Mouse (Mus musculus) midbrain, embryonic 15.5 days (tissue): ENCODE data around the gene Clspn. TPM values are rescaled to one million over a fixed set of nuclear protein-coding genes. Genes with fewer than 3 reads are reported as not detected.

Experiments used
- ATAC-seq: fragments of 200-750 bp; cut with Nextera tagmentation; replicated peaks from 2 replicates; pipeline ENCODE4 v1.8.0; 2017; ENCODE audit warnings: moderate TSS enrichment
- H3K27ac ChIP-seq: fragments of 300-500 bp; sonication (generic); 2 replicates; pipeline ENCODE4 v1.5.1; 2015; ENCODE audit warnings: mild to moderate bottlenecking, inconsistent platforms
- H3K27me3 ChIP-seq: fragments of 300-500 bp; sonication (generic); replicated peaks from 2 replicates; pipeline ENCODE4 v1.6.1; 2015; ENCODE audit warnings: inconsistent platforms
- H3K36me3 ChIP-seq: fragments of 300-500 bp; sonication (generic); replicated peaks from 2 replicates; pipeline ENCODE4 v1.6.1; 2015; ENCODE audit warnings: inconsistent platforms
- H3K4me1 ChIP-seq: fragments of 300-500 bp; sonication (generic); 2 replicates; pipeline ENCODE4 v1.6.1; 2015; ENCODE audit warnings: inconsistent platforms
- H3K4me2 ChIP-seq: fragments of 300-500 bp; sonication (generic); 2 replicates; pipeline ENCODE4 v1.6.1; 2015; ENCODE audit warnings: inconsistent platforms, mild to moderate bottlenecking, moderate library complexity
- H3K4me3 ChIP-seq: fragments of 300-500 bp; sonication (generic); 2 replicates; pipeline ENCODE4 v1.5.1; 2015; ENCODE audit warnings: mild to moderate bottlenecking, inconsistent platforms
- H3K9ac ChIP-seq: fragments of 300-500 bp; sonication (generic); 2 replicates; pipeline ENCODE4 v1.6.1; 2015; ENCODE audit warnings: mild to moderate bottlenecking, inconsistent platforms
- H3K9me3 ChIP-seq: fragments of 300-500 bp; sonication (generic); 2 replicates; pipeline ENCODE4 v1.6.1; 2016; ENCODE audit warnings: inconsistent platforms
- WGBS: fragments of 180-500 bp; shearing (Covaris S2); methylation state at CpG from one replicate; pipeline ENCODE4 v1.1.7; 2015; ENCODE audit warnings: mixed read lengths; 5-methylcytosine and 5-hydroxymethylcytosine counted together
- polyA plus RNA-seq: library from polyadenylated mRNA; unstranded; fragments of >200 nt; fragmentation: Nextera tagmentation; extraction: Ambion mirVana; gene quantifications from 2 replicates; pipeline ENCODE4 v1.2.1, GENCODE M21; 2015

The Clspn gene
- polyA plus RNA-seq, 1 experiment from 2014 or later, result 5.7 TPM

DNA sequence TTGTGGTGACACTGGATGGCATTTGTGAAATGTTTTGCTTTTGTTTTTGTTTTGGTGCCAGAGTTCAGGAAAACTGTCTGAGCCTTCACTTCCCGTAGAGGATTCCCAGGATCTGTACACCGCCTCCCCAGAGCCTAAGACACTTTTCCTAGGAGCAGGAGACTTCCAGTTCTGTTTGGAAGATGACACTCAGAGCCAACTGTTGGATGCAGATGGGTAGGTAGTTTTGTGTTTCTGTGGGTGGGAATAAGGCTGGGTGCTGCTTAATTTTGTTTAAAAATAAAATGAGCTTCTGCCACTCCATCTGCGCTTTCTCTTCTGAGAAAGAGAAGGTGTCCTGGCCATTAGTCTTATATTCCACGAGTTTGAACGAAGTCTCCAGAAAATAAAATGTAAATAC is 19.5 kb downstream of the Clspn start:
- Histone ChIP-seq H3K27me3 (no peaks in the 10 kb centered on the region), H3K9ac (no peak overlapping the region), H3K4me1 (no peaks in the 10 kb centered on the region), H3K27ac (no peak overlapping the region), H3K4me3 (no peak overlapping the region), H3K4me2 (no peak overlapping the region), H3K9me3 (no peaks in the 10 kb centered on the region), H3K36me3 (no peaks in the 10 kb centered on the region)
- 93% methylated on average over 5 of the region's 5 CpGs for WGBS
- no peak for ATAC-seq

DNA sequence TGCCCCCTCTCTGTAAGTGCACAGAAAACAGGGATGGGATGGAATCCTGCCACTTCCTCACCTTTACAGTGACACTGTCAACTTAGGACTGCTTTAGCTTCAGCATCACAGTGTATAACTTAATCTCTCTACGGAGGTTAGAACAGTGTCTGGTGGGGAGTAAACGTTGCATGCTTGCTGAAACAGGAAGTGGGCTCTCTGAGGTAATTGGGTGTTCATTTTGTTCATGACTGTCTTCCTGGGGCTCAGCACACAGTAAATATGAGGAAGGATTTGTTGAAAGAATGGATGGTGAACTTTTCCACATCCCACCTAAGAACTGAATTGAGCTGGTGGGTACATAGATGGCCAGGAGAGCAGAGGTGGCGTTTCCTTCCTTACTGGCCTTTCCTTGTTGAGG is 21.2 kb downstream of the Clspn start:
- no peaks in the 10 kb centered on the region for H3K36me3 ChIP-seq
- no peak overlapping the region for H3K27ac ChIP-seq
- H3K9me3 ChIP-seq, result no peaks in the 10 kb centered on the region
- H3K9ac ChIP-seq, result no peak overlapping the region
- ATAC-seq, result no peak
- no peaks in the 10 kb centered on the region for H3K27me3 ChIP-seq
- H3K4me1 ChIP-seq, result no peaks in the 10 kb centered on the region
- WGBS, result 93% methylated on average over 3 of the region's 3 CpGs
- H3K4me3 ChIP-seq, result no peak overlapping the region
- no peak overlapping the region for H3K4me2 ChIP-seq

DNA sequence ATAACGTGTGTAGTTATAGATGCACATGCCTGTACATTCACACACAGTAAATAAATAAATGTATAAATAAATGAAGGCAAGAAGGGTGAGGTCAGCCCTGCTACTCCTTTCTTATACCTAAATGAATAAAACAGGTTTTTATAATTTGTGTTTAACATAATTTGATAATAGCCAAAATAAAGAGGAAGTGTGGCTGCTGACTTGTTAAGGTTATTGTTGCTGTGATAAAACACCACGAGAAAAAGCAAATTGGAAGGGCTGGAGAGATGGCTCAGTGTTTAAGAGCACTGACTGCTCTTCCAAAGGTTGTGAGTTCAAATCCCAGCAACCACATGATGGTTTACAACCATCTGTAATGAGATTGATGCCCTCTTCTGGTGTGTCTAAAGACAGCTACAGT is 22.3 kb downstream of the Clspn start:
- H3K4me1 ChIP-seq, result no peaks in the 10 kb centered on the region
- H3K9ac ChIP-seq, result no peak overlapping the region
- no peaks in the 10 kb centered on the region for H3K36me3 ChIP-seq
- H3K4me3 ChIP-seq, result no peak overlapping the region
- no peak for ATAC-seq
- no peaks in the 10 kb centered on the region for H3K27me3 ChIP-seq
- WGBS, result 92% methylated on average over 2 of the region's 2 CpGs
- H3K9me3 ChIP-seq, result no peaks in the 10 kb centered on the region
- no peak overlapping the region for H3K27ac ChIP-seq
- no peak overlapping the region for H3K4me2 ChIP-seq

DNA sequence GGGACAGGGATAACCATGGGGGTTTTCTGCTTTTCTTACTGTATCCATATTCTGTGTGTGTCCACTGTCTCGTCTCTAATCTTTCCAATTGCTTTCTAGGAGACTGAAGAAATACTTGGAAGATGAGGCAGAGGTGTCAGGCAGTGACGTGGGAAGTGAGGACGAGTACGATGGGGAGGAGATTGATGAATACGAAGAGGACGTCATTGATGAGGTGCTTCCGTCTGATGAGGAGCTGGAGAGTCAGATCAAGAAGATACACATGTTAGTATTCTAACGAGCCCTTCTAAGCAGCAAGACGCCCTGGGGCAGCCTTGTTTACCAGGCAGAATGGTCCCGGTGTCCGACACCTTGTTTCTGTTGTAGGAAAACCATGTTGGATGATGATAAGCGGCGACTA is 29.0 kb downstream of the Clspn start:
- Histone ChIP-seq H3K4me2 (no peak overlapping the region), H3K27ac (no peak overlapping the region), H3K4me3 (no peak overlapping the region), H3K4me1 (no peaks in the 10 kb centered on the region), H3K36me3 (no peaks in the 10 kb centered on the region; the same call in 1 of the 2 replicates), H3K9ac (no peak overlapping the region), H3K27me3 (no peaks in the 10 kb centered on the region), H3K9me3 (no peaks in the 10 kb centered on the region)
- 93% methylated on average over 13 of the region's 13 CpGs for WGBS
- ATAC-seq, result no peak

DNA sequence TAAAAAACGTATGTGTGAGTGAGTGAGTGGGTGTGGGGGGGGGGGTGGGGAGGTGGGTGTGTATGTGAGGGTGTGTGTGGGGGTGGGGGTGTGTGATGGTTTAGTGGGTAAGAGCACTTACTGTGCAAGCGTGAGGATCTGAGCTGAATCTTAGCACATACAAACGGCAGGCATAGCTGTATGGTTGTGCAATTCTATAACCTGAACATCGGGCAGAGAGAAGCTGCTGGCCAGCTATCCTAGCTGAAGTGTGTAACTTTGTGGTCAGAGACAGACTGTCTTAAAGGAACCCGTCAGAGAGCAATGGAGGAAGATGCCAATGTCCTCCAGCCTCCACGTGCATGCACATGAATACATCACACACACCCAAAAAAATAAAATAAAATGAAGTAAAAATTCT is 35.3 kb downstream of the Clspn start:
- Histone ChIP-seq H3K4me1 (no peaks in the 10 kb centered on the region), H3K9me3 (no peaks in the 10 kb centered on the region), H3K27me3 (no peaks in the 10 kb centered on the region; the same call in 1 of the 2 replicates), H3K27ac (no peak overlapping the region), H3K4me3 (no peak overlapping the region), H3K9ac (no peak overlapping the region), H3K4me2 (no peak overlapping the region), H3K36me3 (no peaks in the 10 kb centered on the region; the same call in 1 of the 2 replicates)
- WGBS, result 91% methylated on average over 6 of the region's 6 CpGs
- no peak for ATAC-seq

DNA sequence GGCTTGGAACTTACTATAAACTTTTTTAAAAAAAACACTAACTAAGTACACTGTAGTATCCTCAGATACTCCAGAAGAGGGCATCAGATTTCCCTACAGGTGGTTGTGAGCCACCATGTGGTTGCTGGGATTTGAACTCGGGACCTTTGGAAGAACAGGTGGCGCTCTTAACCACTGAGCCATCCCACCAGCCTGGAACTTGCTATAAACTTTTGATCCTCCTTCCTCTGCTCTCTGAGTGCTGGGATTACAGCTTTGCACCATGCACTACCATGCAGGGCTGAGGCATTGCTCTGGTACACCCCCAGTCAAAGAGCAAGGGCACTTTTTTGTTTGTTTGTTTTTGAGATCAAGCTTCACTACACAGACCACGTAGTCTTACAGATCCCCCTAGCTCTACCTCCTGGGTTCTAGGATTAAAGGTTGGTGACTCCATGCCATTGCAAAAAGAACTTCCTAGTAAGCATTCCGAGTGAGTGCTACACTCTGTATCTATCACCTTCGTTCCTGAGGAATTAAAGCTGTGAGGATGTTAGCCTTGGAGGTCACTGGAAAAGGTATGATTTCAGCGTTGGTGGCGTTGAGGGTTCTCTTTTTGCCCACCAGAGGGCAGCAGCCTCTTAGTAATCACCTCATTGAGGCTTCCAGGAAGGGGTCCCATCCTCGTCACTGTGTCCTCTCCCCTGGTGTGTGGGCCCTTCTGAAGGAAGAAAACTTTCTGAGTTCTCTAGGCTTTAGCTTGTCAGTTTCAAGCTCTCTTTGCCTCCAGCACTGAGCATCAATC is 43.4 kb downstream of the Clspn start:
- Histone ChIP-seq H3K9me3 (no peaks in the 10 kb centered on the region), H3K9ac (no peak overlapping the region), H3K36me3 (no peaks in the 10 kb centered on the region), H3K4me2 (no peak overlapping the region), H3K27me3 (peaks cover 27% of the 10 kb centered on the region), H3K27ac (no peak overlapping the region), H3K4me3 (no peak overlapping the region), H3K4me1 (peaks cover 12% of the 10 kb centered on the region)
- WGBS, result 29% methylated on average over 8 of the region's 8 CpGs
- no peak for ATAC-seq

DNA sequence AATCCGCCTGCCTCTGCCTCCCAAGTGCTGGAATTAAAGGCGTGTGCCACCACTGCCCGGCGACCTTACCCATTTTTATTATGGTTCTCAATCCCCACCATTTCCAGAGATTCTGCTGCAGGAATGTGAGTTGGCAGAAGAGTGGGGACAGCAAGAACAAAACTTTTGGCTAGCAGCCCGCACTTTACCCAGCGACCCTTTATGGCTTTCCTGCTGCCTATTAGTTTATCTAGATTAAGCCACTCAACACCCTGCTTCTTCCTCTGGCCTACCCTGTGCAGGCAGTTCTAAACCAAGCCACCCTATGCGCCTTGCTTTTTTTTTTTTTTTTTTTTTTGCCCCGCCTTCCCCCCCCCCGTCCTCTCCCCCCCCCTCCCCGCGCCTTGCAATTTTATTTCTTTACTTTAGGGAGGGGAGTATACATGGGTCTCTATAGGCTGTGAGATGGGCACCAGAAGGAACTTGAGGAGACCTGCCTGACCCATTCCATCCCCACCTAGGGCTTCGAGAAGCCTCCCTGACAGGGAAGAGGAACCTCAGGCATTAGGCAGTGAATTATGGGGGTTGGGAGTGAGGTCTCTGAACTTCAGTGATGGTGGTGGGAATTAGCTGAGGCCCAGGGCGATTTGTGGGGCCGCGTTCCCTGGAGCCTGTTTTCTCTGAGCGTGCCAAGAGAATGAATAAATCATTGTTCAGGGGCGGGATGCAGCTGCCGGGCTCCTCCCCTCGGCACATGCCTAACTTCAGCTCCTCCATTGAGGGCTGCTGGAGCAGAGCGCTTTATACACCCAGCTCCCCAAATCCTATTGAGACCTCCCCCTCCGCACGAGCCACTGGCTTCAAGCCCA is 45.1 kb downstream of the Clspn start:
- ATAC-seq, result peak; percentile 86
- WGBS, result 21% methylated on average over 20 of the region's 22 CpGs
- Histone ChIP-seq H3K9ac (no peak overlapping the region), H3K9me3 (no peaks in the 10 kb centered on the region), H3K4me1 (peaks cover 12% of the 10 kb centered on the region), H3K4me3 (no peak overlapping the region), H3K27ac (no peak overlapping the region), H3K4me2 (peak overlapping the region; percentile 31), H3K27me3 (peaks cover 40% of the 10 kb centered on the region), H3K36me3 (no peaks in the 10 kb centered on the region)

DNA sequence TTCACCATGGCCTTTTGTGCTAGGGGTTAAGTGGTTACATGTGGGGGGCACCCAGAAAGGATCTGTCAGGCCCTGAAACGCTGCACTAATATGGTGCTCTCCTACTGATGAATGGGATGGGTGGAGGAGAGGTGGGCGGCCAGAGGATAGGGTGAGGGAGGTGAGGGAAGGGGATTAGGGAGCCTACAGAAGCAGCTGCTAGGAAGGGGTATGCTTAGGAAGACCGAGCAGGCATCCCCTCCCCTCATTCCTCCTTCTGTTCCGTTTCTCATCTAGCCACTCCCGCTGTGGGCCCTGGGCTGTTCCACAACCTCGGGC is 45.7 kb downstream of the Clspn start:
- peaks cover 12% of the 10 kb centered on the region for H3K4me1 ChIP-seq
- WGBS, result 3% methylated on average over 6 of the region's 6 CpGs
- no peak overlapping the region for H3K4me3 ChIP-seq
- H3K36me3 ChIP-seq, result no peaks in the 10 kb centered on the region
- H3K27me3 ChIP-seq, result peaks cover 37% of the 10 kb centered on the region
- H3K9me3 ChIP-seq, result no peaks in the 10 kb centered on the region
- H3K9ac ChIP-seq, result no peak overlapping the region
- peak overlapping the region; percentile 31 for H3K4me2 ChIP-seq
- peak; percentile 60; the same call in 1 of the 2 replicates for ATAC-seq
- H3K27ac ChIP-seq, result no peak overlapping the region

DNA sequence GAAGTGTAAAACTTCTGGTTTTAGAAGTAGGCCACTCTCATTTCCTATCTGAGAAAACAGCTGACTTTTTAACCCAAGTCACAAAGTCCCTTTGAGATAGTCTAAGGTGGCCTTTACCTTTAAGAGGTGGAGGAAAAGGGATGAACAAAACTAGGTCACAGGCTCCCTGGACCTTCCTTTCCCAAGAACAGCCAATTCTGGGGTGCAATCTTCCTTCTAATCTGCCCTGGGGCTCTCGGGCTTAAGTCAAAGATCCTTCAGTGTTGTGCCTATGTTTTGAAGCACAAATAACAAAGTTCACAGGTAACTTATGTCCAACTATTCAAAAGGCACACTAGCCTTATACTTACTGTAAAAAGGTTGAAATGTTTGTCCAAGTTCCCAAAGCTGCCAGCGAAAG is 47.4 kb downstream of the Clspn start:
- 82% methylated on average over 2 of the region's 2 CpGs for WGBS
- Histone ChIP-seq H3K9me3 (peaks cover 2% of the 10 kb centered on the region; the same call in 1 of the 2 replicates), H3K9ac (no peak overlapping the region), H3K4me1 (peaks cover 12% of the 10 kb centered on the region), H3K27me3 (peaks cover 38% of the 10 kb centered on the region), H3K4me3 (no peak overlapping the region), H3K36me3 (no peaks in the 10 kb centered on the region), H3K27ac (no peak overlapping the region), H3K4me2 (no peak overlapping the region)
- ATAC-seq, result no peak

DNA sequence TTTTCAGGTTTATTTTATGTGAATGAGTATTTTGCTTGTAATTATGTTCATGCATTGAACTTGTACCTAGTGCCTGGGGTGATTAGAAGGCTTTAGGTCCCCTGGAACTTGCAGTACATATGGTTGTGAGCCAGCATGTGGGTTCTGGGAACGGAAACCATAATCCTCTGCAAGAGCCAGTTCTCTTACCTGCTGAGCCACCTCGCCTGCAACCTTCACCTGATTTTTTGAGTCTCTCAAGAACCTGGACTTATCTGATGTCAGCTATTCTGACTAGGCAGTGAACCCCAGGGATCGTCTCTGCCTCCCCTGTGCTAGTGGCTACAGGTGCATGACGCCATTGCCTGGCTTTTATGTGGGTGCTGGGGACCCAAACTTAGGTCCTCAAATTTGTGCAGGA is 49.0 kb downstream of the Clspn start:
- Histone ChIP-seq H3K4me3 (no peak overlapping the region), H3K4me2 (no peak overlapping the region), H3K27me3 (peaks cover 35% of the 10 kb centered on the region), H3K9ac (no peak overlapping the region), H3K4me1 (peaks cover 12% of the 10 kb centered on the region), H3K9me3 (peaks cover 2% of the 10 kb centered on the region; the same call in 1 of the 2 replicates), H3K36me3 (no peaks in the 10 kb centered on the region), H3K27ac (no peak overlapping the region)
- no peak for ATAC-seq
- 85% methylated on average over 4 of the region's 4 CpGs for WGBS

DNA sequence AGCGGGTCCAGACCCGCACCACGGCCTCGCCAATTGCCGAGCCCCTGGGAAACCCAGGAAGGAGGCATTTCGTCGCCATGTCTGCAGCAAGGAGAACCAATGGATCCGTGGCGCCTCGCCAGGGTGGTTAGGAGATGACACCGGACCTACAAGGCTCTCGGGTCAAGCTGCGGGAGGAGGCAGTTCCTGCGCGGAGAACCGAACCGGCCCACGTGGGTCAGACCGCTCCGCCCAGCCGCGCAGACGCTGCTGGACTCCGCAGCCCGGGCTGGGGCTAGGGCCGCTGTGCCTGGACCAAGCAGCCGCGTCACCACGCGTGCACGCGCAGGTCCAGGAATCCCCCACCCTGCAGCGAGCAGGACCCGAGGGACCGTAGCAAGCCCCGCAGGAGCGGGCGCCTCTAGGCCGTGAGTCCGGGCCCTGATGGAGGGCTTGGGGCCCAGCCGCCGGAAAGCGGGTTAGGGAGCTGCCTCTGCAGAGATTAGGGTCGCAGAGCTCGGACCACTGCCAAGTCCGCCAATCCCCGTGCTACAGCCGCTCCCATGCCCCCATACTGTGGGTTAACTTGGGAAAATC is 53.0 kb downstream of the Clspn start, which contains the start of gene 5730409E04Rik:
TSS of gene 5730409E04Rik (plus strand) at position 213 of the 576 bp plus-strand sequence.
- H3K4me2 ChIP-seq, result peak within 1 kb of the TSS; percentile 80
- peak within 1 kb of the TSS; percentile 60 for H3K4me3 ChIP-seq
- peak; percentile 94 for ATAC-seq
- H3K27me3 ChIP-seq, result peaks cover 44% of the 10 kb centered on the region
- H3K9me3 ChIP-seq, result peaks cover 2% of the 10 kb centered on the region; the same call in 1 of the 2 replicates
- H3K9ac ChIP-seq, result peak within 1 kb of the TSS; percentile 73
- under 1% methylated on average over 48 of the region's 48 CpGs for WGBS
- no peaks in the 10 kb centered on the region for H3K4me1 ChIP-seq
- no peaks in the 10 kb centered on the region for H3K36me3 ChIP-seq
- H3K27ac ChIP-seq, result peak within 1 kb of the TSS; percentile 47

DNA sequence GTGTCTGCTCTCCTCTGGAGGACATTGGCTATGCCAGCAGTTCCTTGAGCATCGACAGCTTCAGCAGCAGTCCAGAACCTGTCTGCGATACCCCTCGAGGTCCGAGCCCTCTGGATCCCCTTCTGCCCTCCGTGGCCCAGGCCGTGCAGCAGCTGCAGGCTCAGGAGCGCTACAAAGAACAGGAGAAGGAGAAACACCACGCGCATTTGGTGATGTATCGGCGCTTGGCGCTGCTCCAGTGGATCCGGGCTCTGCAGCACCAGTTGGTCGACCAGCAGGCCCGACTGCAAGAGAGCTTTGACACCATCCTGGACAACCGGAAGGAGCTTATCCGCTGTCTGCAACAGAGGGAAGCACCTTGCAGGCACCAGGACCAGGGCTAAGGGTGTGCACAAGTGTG is 55.3 kb downstream of the Clspn start:
- Histone ChIP-seq H3K9ac (no peak overlapping the region), H3K27me3 (peaks cover 51% of the 10 kb centered on the region), H3K36me3 (no peaks in the 10 kb centered on the region), H3K9me3 (peaks cover 2% of the 10 kb centered on the region; the same call in 1 of the 2 replicates), H3K4me1 (no peaks in the 10 kb centered on the region), H3K4me3 (no peak overlapping the region), H3K27ac (no peak overlapping the region), H3K4me2 (no peak overlapping the region)
- no peak for ATAC-seq
- 92% methylated on average over 17 of the region's 17 CpGs for WGBS
